Mouse (Mus musculus): ENCODE data around the gene Boc. TPM values are rescaled to one million over a fixed set of nuclear protein-coding genes. Genes with fewer than 3 reads are reported as not detected.

Boc gene
- total RNA-seq, 2 experiments from 2014 or later: 2.5 to 4.8 TPM

DNA sequence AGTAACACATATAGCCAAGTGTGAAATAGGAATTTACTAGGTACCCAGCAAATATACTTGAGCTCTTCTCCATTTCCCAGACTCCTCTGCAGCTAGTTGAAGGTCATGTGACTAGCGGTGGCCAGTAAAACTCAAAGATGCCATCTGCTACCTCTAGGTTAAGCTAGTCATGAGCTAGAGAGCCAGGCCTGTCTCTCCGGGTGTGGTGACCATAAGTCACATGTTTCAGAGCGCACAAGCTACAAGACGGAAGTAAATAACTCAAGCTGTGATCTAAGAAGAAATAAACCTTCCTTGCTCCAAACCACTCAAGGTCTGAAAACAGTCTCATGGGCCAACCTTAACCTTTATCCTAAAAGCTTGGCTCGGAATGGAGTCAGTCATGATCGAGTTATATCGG, 29.7 kb downstream of the Boc start:
- DNase-seq (ENCODE audit: low spot score): no peak

DNA sequence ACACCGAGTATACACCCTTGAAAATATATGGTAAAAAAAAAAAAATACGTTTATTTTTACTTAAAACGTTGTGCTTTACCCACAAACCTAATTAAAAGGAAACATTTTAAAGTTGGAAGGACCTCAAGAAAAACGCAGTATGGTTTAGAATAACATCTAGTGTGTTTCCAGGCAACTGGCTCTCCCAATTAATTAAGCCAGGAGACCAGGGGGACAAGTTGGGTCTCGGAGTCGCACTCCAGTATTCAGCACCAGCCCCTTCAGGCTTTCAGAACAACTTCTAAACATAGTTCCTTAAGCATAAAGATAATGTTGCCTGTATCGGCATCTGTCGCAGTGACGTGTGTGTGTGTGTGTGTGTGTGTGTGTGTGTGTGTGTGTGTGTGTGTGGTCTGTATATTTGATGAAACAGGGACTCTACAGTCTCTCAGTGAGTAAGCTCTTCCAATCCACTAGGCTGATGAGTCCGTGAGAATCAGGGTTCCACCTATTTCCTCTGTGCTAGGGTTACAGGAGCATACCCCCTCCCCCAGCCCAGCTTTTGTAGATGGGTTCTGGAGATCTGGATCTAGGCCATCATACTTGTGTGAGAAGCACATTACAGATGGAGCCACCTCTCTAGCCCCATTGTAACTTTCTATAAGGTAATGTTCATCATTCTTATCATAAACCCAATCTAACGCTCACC, 31.3 kb downstream of the Boc start:
- DNase-seq (ENCODE audit: low spot score): no peak

DNA sequence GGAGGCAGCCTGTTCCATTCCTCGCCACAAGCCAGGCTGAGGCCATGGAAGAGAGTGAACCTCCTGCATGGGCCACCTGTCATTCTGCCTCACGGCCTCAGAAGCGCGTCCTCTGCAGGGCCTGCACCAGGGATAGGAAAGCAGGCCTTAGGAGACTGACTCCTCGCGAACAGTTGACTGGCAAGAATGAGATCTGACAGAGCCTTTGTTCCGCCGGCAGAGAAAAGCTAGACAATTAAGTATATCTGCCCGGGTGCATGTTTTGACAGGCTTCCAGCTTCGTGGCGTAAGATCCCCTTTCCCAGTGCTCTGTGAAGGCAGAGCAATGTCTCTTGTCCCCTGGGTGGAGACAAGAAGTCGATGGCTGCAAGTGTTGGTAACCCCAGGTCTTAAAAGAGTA, 32.0 kb downstream of the Boc start:
- DNase-seq (ENCODE audit: low spot score): peak; percentile 19

DNA sequence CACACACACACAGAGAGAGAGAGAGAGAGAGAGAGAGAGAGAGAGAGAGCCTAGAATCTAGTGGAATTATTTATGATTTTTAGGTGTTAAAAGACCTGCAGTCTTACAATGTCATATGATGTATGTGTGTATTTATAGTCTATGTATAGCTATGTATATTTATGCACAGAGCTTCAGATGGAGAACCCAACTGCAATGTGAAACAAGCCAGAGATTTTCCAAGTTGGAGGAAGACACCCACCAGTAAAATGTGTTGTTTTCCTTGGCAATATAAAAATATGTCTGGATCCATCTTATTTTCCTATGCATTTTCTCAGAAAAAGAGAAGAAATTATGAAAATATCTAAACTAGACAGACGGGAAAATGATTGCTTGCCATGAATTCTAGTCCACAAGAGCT, 32.7 kb downstream of the Boc start:
- no peak for DNase-seq (ENCODE audit: low spot score)

DNA sequence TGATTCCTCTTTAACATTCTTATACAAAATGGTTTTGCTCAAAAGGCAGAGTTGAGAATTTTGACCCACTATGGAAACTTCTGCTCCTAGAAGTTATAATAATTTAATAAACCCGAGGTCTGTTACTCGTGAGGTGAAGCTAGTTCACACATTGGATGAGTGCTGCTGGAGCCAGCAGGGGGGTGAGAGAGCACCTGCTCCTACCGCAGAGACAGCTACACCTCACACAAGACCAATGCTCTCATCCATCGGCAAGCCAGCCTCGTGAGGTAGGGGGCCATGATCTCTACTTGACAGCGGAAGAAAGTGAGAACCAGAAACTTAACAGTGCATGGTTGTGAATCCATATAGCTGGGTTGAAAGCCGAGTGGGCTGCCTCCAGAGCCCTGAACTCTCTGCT, 35.1 kb downstream of the Boc start:
- no peak for DNase-seq (ENCODE audit: low spot score)

DNA sequence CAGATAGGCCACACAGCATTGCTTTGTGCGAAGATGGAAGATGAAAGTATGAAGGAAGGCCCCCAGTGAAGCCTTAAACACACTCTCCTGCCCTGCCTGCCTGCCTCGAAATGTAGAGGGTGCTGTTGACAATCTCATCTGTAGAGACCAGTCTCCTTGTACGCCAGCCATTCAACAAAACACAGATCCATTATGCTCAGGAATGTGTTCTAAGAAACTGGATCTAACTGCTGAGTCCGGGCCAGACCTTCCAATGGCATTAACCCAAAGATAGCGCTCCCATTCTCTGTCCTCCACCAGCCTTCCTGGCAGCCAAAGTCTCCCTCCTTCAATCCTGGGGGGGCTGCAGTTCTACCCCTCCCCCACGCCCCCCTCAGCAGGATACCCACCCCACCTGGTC, 42.2 kb downstream of the Boc start:
- no peak for DNase-seq (ENCODE audit: low spot score)

DNA sequence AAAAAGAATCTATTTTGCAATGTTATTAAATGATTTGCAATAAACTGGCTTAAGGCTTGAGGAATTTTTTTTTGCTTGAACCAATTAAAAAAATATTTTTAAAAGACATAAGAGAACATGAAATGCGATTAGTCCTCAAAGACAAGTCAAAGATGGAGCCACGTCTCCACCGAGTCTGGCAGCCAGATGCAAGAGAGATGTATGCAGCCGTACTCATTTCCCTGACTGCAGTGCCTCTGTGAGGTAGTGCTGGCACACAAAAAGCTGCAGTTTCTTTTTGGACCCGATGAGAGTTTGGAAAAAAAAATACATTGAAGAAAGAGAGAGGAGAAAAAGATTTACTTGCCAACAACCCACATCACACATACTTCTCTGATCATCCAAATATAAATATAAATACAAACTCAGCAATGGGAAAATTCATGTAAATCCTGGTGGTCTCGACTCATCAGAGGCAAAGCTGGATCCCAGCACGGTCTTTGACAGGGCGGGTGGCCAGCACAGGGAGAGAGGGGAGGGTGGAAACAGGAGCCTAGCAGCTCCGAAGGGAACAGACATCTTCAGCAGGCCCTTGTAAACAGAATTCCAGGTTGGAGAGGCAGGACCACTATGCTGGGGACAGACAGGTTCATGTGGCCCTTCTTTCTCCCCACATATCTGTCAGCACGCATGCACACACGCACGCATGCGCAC, 48.0 kb downstream of the Boc start:
- DNase-seq (ENCODE audit: low spot score): no peak

DNA sequence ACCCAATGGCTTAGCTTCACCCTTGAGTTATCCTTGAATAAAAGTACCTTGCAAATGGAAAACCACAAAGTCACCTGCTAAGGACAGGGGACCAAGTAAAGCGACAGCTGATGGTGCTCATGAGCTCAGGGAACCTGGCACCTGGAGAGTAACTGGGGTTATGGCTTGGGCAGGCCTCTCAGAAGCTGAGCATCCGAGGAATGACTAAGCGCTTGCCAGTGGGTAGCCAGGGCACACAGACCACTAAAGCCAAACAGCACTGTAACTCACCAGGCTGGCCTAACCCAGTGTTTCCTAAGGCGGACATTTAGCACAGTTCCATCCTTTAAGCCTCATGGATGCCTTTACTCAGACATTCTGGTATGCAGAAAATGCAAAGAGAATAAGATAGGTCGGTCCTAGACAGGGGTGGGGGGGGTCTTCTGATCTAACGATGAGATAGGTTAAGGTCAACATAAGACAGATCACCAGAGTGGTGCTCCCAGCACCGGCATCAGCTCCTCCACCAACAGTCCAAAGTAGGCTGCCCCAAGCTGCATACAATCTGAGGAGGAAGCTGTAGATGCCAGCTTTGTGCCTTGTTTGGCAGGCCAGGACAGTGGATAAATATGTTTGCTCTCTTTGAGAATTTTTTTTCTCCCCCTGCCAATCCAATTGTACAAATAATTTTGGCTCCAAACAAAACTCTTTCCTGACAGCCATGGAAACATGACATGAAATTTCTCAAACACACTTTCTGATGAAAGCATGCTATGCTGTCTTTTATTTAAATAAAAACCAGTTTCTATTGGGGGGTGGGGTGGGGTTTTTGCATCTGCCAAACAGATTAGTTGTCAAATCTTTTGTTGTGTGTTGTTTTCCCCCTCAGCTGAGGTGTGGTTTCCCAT, 49.0 kb downstream of the Boc start:
- no peak for DNase-seq (ENCODE audit: low spot score)

DNA sequence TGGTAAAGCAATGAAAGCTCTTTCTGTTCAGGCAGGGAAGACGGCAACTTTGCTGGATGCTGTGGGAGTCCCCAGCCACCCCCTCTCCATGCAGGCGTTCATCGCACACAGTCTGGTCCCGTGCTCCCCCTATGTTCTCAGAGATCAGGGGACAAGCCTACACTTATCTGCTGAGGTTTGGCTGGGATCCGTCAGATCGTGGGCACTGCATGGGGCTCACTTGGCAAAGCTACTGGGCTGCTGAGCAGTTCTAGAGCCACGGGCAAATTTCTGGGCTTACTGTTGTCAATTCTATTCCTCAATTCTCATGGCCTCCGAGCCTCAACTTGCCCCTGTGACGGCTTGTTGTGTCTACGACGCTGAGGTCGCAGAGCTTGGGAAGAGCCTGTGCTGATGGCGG, 49.9 kb downstream of the Boc start:
- DNase-seq (ENCODE audit: low spot score): no peak

DNA sequence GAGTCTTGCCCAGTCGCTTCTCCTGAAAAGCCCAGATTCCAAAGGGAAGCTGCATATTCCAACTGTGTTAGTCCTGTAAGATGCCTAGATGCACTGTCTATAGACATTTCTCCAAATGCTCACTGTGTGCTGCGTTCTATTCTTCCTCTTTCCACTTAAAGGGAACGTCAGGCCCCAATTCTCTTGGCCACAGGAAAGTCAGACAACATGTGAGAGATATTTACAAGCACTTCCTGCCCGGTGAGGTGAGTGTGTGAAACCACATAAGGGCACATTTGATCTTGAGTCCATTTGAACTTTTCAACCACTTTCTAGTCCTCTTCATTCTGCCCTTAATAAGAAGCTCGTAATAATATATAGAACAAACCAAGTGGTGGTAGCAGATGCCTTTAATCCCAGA, 50.7 kb downstream of the Boc start:
- no peak for DNase-seq (ENCODE audit: low spot score)

DNA sequence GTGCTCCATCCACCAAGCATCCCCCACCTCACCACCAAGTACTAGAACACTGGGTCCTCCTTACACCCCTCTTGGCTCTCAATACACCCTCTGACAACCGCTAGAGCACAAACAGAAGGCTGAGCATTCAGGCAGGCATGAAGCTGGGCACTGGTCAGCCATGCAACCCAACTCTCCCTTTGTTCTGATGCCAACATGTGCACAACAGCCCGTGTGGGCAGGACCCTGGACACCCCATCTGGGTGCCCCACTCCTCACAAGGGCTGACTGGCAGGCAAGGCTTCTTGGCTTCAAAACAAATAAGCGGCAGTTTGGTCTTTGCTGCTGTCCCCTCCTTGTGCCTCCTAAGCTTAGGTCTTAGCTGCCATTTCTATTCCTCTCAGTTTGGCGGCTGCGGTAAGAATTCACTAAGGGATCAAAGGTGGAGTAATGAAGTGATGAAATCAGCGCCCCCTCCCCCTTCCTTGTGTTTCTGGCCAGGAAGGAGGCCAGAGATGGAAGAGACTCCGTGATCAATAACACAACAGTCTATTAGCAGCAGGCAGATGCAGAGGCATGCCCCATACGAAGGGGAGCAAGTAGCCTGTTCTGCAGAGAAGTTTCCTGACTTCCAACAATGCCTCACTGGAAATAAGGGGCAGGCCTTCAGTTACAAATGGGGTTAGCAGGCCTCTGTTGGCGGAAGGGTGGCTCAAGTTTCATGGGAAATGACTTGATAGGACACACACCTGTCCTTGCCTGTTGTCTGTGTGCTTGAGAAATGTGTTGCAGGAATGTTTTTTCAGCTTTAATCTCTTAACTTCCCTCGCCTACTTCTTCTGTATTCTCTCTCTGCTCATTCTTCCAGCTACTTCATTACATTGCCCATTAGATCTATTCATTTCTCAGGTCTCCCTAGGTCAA, 51.4 kb downstream of the Boc start:
- DNase-seq (ENCODE audit: low spot score): no peak

DNA sequence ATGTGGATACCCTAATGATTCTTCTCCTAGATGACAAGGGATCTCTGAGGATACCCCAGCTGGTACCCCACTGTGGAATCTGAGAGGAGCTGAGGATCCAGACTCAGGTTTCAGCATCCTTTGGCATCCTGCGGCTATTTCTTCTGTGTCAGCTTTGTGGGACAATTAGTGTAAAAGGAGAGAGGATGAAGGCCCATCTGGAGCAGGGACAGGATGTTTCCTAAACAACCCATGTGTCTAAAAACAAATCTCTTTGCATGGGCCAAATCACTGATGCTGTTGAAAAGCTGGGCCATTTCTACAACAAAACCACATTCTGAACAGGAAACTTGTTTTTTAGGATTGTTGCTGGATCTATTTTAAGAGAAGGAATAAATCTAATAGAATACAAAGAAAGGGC, 53.5 kb downstream of the Boc start:
- DNase-seq (ENCODE audit: low spot score): no peak

DNA sequence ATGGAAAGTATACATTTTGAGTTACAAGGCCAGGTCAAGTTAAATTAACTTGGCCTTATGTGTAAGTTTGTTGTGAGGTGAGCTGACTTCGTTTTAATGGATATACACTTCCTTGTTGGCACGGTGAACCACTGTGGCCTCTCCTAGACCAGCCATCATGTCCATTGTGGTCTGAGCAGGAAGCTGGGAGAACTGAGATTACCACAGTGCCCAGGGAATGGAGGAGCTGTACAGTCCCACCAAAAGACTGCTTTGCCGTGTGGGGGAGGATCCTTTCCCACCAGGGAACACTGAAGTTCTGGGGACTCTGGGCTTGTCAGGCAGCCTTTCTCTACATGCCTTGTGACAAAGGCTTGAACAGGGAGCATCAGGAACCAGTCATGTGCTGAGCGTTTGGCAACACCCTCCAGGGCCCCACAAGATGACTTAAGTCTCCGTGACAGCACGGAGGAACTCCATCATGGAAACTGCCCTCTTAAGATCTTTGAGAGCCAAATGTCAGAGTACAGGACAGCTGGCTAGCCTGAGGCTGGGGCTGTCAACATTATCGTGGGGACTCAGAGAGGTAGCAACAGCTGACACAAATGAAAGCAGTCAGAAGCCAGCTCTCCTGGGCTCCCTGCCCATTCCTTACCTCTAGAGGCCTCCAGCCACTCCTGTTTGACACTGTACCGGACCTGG, 55.7 kb downstream of the Boc start:
- no peak for DNase-seq (ENCODE audit: low spot score)

DNA sequence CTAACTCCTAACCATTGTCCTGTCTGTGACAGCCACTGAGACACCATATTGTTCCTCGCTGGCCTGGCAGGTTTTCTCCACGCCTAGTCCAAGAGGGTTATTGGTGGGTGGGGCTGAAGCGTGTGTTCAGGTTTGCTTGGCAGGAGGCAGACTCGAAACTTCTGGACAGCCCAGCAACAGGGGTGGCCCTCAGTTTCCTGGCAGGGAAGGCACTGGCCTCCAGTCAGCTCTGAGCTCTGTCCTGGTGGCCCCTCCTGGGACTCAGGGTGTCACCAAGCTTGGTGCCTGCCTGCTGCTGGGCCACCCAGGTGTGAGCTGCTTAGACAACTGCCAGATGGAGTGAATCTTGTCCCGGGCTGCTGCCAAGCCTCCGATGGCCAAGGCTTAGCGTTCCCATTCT, 56.4 kb downstream of the Boc start:
- DNase-seq (ENCODE audit: low spot score): no peak

DNA sequence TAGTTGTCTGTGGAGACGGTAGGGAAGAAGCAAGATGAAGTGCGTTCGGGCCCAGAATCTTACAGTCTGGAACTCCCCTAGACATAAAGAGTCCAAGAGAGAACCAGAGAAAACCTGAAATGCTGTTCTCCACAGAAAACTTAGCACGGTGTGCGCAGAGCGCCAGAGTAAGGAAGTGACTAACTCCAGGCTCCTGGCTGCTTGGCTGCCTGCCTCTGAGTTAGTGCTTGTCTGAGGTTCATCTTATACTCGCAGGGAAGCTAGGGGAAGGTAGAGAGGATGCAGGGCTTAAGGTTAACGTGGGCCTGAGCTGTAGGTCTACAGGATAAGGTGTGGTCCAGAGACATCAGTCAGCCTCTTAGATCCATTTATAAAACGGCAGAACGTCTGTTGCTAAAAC, 56.9 kb downstream of the Boc start:
- no peak for DNase-seq (ENCODE audit: low spot score)

DNA sequence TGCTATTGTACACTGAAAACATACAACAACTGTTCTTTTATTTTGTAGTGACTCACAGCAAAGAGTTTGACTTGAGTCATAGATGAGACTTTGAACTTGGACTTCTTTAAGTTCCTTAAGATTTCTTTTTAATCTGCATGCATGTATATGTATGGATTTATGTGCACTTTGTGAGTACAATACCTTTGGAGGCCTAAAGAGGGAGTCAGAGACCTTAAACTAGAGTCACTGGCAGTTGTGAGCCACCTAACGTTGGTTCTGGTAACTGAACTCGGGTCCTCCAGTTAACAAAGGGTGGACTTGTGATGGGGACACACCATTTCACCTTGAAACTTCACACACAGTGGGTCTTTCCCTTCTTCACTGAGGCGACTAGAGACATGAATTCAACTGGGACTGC, 60.2 kb downstream of the Boc start:
- DNase-seq (ENCODE audit: low spot score): no peak

DNA sequence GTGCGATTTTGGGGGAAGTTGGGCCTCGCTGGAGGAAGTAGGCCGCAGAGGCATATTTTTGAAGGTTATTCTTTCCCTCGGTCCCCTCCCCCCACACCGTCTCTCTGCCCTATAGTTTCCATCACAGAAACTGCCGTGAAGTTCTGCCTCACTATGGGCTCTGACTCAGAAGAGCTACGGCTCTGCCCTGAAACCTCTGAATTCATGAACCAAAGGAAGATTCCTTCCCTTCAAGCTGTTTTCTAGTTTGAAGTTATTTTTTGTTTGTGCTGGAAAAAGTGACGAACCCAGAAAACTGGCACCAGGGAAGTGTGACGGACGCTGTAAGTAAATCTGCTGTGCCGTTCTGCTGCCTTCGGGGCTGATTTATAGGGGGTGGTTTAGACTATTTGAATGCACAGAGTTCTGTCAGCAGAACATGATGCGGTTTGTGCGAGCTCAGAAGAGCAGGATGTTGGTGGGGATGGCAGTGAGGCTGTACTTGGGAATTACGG, 61.7 kb downstream of the Boc start:
- DNase-seq (ENCODE audit: low spot score): no peak

DNA sequence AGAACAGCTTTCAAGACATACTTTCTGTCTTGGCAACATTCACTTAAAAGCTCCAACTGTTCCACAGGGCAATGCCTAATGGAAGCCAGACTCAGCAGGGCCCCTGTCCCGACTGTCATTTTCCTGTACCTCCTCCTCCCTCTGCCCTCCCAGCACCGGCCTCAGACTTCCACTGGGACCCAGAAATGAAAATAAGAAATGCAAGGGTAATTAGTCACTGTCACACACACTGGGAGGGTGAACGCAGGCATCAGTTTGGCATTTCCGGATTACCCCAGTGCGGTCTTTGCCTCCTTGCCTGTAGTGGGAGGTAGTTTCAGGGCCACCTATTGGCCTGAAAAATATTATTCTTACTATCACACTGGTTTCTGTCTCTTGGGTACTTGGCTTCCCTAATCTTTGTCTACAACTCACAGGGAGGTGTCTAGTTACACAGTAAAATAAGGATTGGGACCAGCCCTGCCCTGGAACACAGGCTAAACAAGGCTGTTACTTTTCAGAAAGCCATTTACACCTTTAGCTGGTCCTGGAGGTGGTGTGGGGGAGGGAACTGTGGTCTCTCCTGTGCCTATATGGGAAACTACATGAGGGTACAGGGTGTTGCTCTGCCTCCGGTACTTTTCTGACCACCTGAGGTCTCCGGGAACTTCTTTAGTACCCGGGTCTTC, 64.1 kb downstream of the Boc start:
- no peak for DNase-seq (ENCODE audit: low spot score)

DNA sequence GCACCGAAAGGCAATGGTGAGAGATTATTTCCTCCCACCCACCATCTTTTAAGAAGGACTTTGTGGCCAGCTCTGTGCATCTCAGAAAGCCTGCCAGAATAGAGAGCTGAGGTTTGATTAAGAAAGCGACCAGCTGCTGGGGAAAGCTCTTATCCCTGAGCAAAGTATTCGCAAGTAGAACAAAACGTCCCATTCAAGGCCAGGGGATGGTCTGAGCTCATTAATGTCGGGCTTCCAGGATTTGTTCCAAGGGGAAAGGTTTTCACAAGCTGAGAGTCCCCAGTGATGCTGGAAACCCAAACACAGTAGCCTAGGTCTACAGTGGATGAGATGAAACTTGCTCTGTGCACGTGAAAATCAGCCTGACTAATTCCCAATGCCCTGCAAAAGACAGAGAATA, 64.8 kb downstream of the Boc start:
- DNase-seq (ENCODE audit: low spot score): peak; percentile 67

DNA sequence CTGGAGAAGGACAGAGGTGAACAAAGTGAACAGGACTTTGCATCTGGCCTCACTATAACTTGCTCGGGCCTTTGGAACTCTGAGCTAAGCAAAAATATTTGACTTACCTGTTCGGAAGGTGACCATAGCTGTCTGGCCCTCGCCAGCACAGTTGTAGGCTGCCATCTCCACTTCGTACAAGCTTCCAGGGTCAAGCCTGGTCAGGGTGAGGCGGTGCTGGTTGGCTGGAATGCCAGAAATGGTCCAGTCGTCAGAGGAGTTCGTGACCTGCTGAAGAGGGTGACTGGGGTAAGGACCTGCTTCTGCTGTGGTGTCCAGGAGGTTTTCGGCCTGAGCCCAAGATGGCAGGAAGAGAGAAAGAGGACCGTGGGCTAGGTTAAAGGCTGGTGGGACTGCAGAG, 66.0 kb downstream of the Boc start:
- DNase-seq (ENCODE audit: low spot score): no peak

All from gastrocnemius, adult 18-20 months (tissue).